Mouse (Mus musculus) liver, embryonic 16.5 days (tissue): Measurements from ENCODE around the gene Myrip. TPM values are rescaled to one million over a fixed set of nuclear protein-coding genes. Genes with fewer than 3 reads are reported as not detected.

Experiments used
- ATAC-seq: fragments of 200-750 bp; cut with Nextera tagmentation; 2 replicates; pipeline ENCODE4 v1.8.0; 2017; ENCODE audit warnings: low read depth, mild to moderate bottlenecking, moderate number of reproducible peaks, moderate library complexity
- H3K27ac ChIP-seq: fragments of 300-500 bp; sonication (generic); 2 replicates; pipeline ENCODE4 v1.5.1; 2014; ENCODE audit warnings: mild to moderate bottlenecking, low read length
- H3K27me3 ChIP-seq: fragments of 300-500 bp; sonication (generic); 2 replicates; pipeline ENCODE4 v1.6.1; 2014; ENCODE audit warnings: low read depth, low read length, mixed read lengths; ENCODE audit not compliant: control insufficient read depth, insufficient read depth
- H3K36me3 ChIP-seq: fragments of 300-500 bp; sonication (generic); 2 replicates; pipeline ENCODE4 v1.6.1; 2014; ENCODE audit warnings: mild to moderate bottlenecking; ENCODE audit not compliant: control insufficient read depth, insufficient read depth
- H3K4me1 ChIP-seq: fragments of 300-500 bp; sonication (generic); 2 replicates; pipeline ENCODE4 v1.6.1; 2014; ENCODE audit warnings: low read depth, low read length, mixed read lengths; ENCODE audit not compliant: control insufficient read depth
- H3K4me2 ChIP-seq: fragments of 300-500 bp; sonication (generic); 2 replicates; pipeline ENCODE4 v1.6.1; 2014; ENCODE audit warnings: low read depth, low read length, mixed read lengths
- H3K4me3 ChIP-seq: fragments of 300-500 bp; sonication (generic); 2 replicates; pipeline ENCODE4 v1.5.1; 2014; ENCODE audit warnings: low read depth, mild to moderate bottlenecking, low read length
- H3K9ac ChIP-seq: fragments of 300-500 bp; sonication (generic); 2 replicates; pipeline ENCODE4 v1.6.1; 2014; ENCODE audit warnings: low read depth, low read length
- H3K9me3 ChIP-seq: fragments of 300-500 bp; sonication (generic); replicated peaks from 2 replicates; pipeline ENCODE4 v1.6.1; 2016; ENCODE audit warnings: low read length; ENCODE audit not compliant: control insufficient read depth
- WGBS: fragments of 180-500 bp; shearing (Covaris S2); extraction: QIAGEN DNeasy Blood & Tissue Kit; methylation state at CpG from one replicate; pipeline ENCODE4 v1.1.7; 2014; ENCODE audit not compliant: insufficient replicate concordance; 5-methylcytosine and 5-hydroxymethylcytosine counted together
- polyA plus RNA-seq: library from polyadenylated mRNA; unstranded; fragments of >200 nt; fragmentation: Nextera tagmentation; extraction: Ambion mirVana; gene quantifications from 2 replicates; pipeline ENCODE4 v1.2.1, GENCODE M21; 2015

The Myrip gene
- polyA plus RNA-seq, 1 experiment from 2014 or later, result 0.02 TPM

GRCm38 (mm10) chr9:120502013-120502412, 200.7 kb downstream of the Myrip start:
- Histone ChIP-seq H3K4me1 (no peaks in the 10 kb centered on the region; the same call in 1 of the 2 replicates), H3K4me3 (no peak overlapping the region), H3K9me3 (0 out of 2 replicates have a peak, but pooled peaks cover 4% of the 10 kb centered on the region), H3K36me3 (no peaks in the 10 kb centered on the region), H3K27ac (no peak overlapping the region), H3K27me3 (no peaks in the 10 kb centered on the region), H3K9ac (no peak overlapping the region), H3K4me2 (no peak overlapping the region)
- WGBS, result 6% methylated on average over 8 of the region's 8 CpGs
- ATAC-seq, result no peak

GRCm38 (mm10) chr9:120504423-120504822, 203.1 kb downstream of the Myrip start:
- WGBS, result 36% methylated on average over 2 of the region's 2 CpGs
- no peaks in the 10 kb centered on the region for H3K4me1 ChIP-seq

GRCm38 (mm10) chr9:120511781-120512180, 210.5 kb downstream of the Myrip start:
- Histone ChIP-seq H3K27ac (no peak overlapping the region), H3K4me3 (no peak overlapping the region), H3K9me3 (no peaks in the 10 kb centered on the region), H3K36me3 (no peaks in the 10 kb centered on the region), H3K4me1 (no peaks in the 10 kb centered on the region), H3K4me2 (no peak overlapping the region), H3K27me3 (no peaks in the 10 kb centered on the region), H3K9ac (no peak overlapping the region)
- 64% methylated on average over 3 of the region's 3 CpGs for WGBS
- no peak for ATAC-seq

More at GRCm38 (mm10) chr9:120504423-120504822, 203.1 kb downstream of the Myrip start:
- no peak overlapping the region for H3K9ac ChIP-seq
- no peaks in the 10 kb centered on the region for H3K27me3 ChIP-seq
- no peak overlapping the region for H3K4me3 ChIP-seq
- H3K27ac ChIP-seq, result no peak overlapping the region
- no peak overlapping the region for H3K4me2 ChIP-seq
- ATAC-seq, result no peak
- 0 out of 2 replicates have a peak, but pooled peaks cover 4% of the 10 kb centered on the region for H3K9me3 ChIP-seq
- H3K36me3 ChIP-seq, result no peaks in the 10 kb centered on the region

GRCm38 (mm10) chr9:120516720-120517119, 215.4 kb downstream of the Myrip start:
- no peak overlapping the region for H3K4me2 ChIP-seq
- 24% methylated on average over 8 of the region's 8 CpGs for WGBS
- no peaks in the 10 kb centered on the region for H3K9me3 ChIP-seq
- ATAC-seq, result no peak
- no peaks in the 10 kb centered on the region for H3K36me3 ChIP-seq
- H3K27me3 ChIP-seq, result no peaks in the 10 kb centered on the region
- no peaks in the 10 kb centered on the region for H3K4me1 ChIP-seq
- no peak overlapping the region for H3K27ac ChIP-seq
- no peak overlapping the region for H3K4me3 ChIP-seq
- H3K9ac ChIP-seq, result no peak overlapping the region

GRCm38 (mm10) chr9:120518946-120519345, 217.6 kb downstream of the Myrip start:
- Histone ChIP-seq H3K4me2 (no peak overlapping the region), H3K4me1 (no peaks in the 10 kb centered on the region), H3K36me3 (no peaks in the 10 kb centered on the region), H3K27me3 (no peaks in the 10 kb centered on the region), H3K27ac (no peak overlapping the region), H3K9ac (no peak overlapping the region), H3K9me3 (no peaks in the 10 kb centered on the region), H3K4me3 (no peak overlapping the region)
- 48% methylated on average over 3 of the region's 3 CpGs for WGBS
- no peak for ATAC-seq

GRCm38 (mm10) chr9:120519469-120520125, 218.3 kb downstream of the Myrip start:
- no peaks in the 10 kb centered on the region for H3K9me3 ChIP-seq
- 59% methylated on average over 19 of the region's 19 CpGs for WGBS
- no peak for ATAC-seq
- no peaks in the 10 kb centered on the region for H3K4me1 ChIP-seq
- H3K36me3 ChIP-seq, result no peaks in the 10 kb centered on the region
- no peak overlapping the region for H3K9ac ChIP-seq
- no peak overlapping the region for H3K4me3 ChIP-seq
- H3K4me2 ChIP-seq, result no peak overlapping the region
- no peaks in the 10 kb centered on the region for H3K27me3 ChIP-seq
- no peak overlapping the region for H3K27ac ChIP-seq

- H3K9me3 ChIP-seq, result no peaks in the 10 kb centered on the region
- no peak overlapping the region for H3K9ac ChIP-seq
- H3K4me2 ChIP-seq, result no peak overlapping the region
- H3K4me3 ChIP-seq, result no peak overlapping the region
- no peaks in the 10 kb centered on the region for H3K27me3 ChIP-seq
- ATAC-seq, result no peak
- H3K36me3 ChIP-seq, result no peaks in the 10 kb centered on the region
- no peaks in the 10 kb centered on the region for H3K4me1 ChIP-seq
- no peak overlapping the region for H3K27ac ChIP-seq
- WGBS, result 31% methylated on average over 1 of the region's 1 CpGs
Measured at GRCm38 (mm10) chr9:120521161-120521560, 219.8 kb downstream of the Myrip start.

Other genes starting within 250 kb of the Myrip start
- gene Cx3cr1, start 231.6 kb upstream of the Myrip start, polyA plus RNA-seq, result 3.1 and 3.2 TPM in 2 replicates
- gene Ccr8, start 209.4 kb upstream of the Myrip start, polyA plus RNA-seq, result 0.07 TPM in 1 of 2 replicates, not detected in the other
- 113 and 118 TPM in 2 replicates for gene Slc25a38, start 191.1 kb upstream of the Myrip start, polyA plus RNA-seq
- 727 and 769 TPM in 2 replicates for gene Rpsa, start 173.8 kb upstream of the Myrip start, polyA plus RNA-seq
- gene Mobp, start 151.8 kb upstream of the Myrip start, polyA plus RNA-seq, result not detected in 2 replicates
- gene Eif1b, start 190.7 kb downstream of the Myrip start, polyA plus RNA-seq, result 53.0 and 58.7 TPM in 2 replicates
- gene Entpd3, start 238.3 kb downstream of the Myrip start, polyA plus RNA-seq, result 0.05 TPM in 1 of 2 replicates, not detected in the other